Mouse (Mus musculus): ENCODE results near the gene Art3. TPM values are rescaled to one million over a fixed set of nuclear protein-coding genes. Genes with fewer than 3 reads are reported as not detected.

Art3 gene
- polyA plus RNA-seq, 1 experiment from 2014 or later: 2.6 TPM

GRCm38 (mm10) chr5:92387433-92387832 lies 55.8 kb downstream of the Art3 start:
- 0 out of 2 replicates have a peak, but pooled peaks cover 2% of the 10 kb centered on the region for H3K4me1 ChIP-seq (ENCODE audit: insufficient read depth, low read length)
- H3K4me3 ChIP-seq (ENCODE audit: low read length): no peak overlapping the region
- no peaks in the 10 kb centered on the region for H3K36me3 ChIP-seq (ENCODE audit: insufficient read depth, low read length)
- peaks cover 31% of the 10 kb centered on the region for H3K27me3 ChIP-seq (ENCODE audit: insufficient read depth, low read length)
- WGBS: 50% methylated on average over 11 of the region's 11 CpGs
- no peaks in the 10 kb centered on the region for H3K9me3 ChIP-seq (ENCODE audit: low read length)
- ATAC-seq (ENCODE audit: low FRiP score, low TSS enrichment): 0 out of 2 replicates have a peak, but pooled peaks have one; percentile 13
- H3K27ac ChIP-seq (ENCODE audit: low read length): no peak overlapping the region
- no peak overlapping the region for H3K9ac ChIP-seq (replicated peaks; ENCODE audit: low read length)
- no peak overlapping the region for H3K4me2 ChIP-seq (replicated peaks; ENCODE audit: low read depth, low read length)

- H3K27me3 ChIP-seq (ENCODE audit: insufficient read depth, low read length): peaks cover 47% of the 10 kb centered on the region
- WGBS: 81% methylated on average over 2 of the region's 2 CpGs
- H3K27ac ChIP-seq (ENCODE audit: low read length): no peak overlapping the region
- 0 out of 2 replicates have a peak, but pooled peaks cover 2% of the 10 kb centered on the region for H3K4me1 ChIP-seq (ENCODE audit: insufficient read depth, low read length)
- no peak overlapping the region for H3K9ac ChIP-seq (replicated peaks; ENCODE audit: low read length)
- no peaks in the 10 kb centered on the region for H3K9me3 ChIP-seq (ENCODE audit: low read length)
- no peak overlapping the region for H3K4me3 ChIP-seq (ENCODE audit: low read length)
- no peak overlapping the region for H3K4me2 ChIP-seq (replicated peaks; ENCODE audit: low read depth, low read length)
- no peaks in the 10 kb centered on the region for H3K36me3 ChIP-seq (ENCODE audit: insufficient read depth, low read length)
- no peak for ATAC-seq (ENCODE audit: low FRiP score, low TSS enrichment)
These were observed 58.4 kb downstream of the Art3 start for GRCm38 (mm10) chr5:92389977-92390376.

- ATAC-seq (ENCODE audit: low FRiP score, low TSS enrichment): no peak
- Histone ChIP-seq H3K4me1 (ENCODE audit: insufficient read depth, low read length) (0 out of 2 replicates have a peak, but pooled peaks cover 2% of the 10 kb centered on the region), H3K27ac (ENCODE audit: low read length) (no peak overlapping the region), H3K9me3 (ENCODE audit: low read length) (no peaks in the 10 kb centered on the region), H3K36me3 (ENCODE audit: insufficient read depth, low read length) (no peaks in the 10 kb centered on the region), H3K4me2 (replicated peaks; ENCODE audit: low read depth, low read length) (no peak overlapping the region), H3K27me3 (ENCODE audit: insufficient read depth, low read length) (peaks cover 47% of the 10 kb centered on the region), H3K4me3 (ENCODE audit: low read length) (no peak overlapping the region), H3K9ac (replicated peaks; ENCODE audit: low read length) (no peak overlapping the region)
- 72% methylated on average over 8 of the region's 8 CpGs for WGBS
These were observed 59.0 kb downstream of the Art3 start for GRCm38 (mm10) chr5:92390615-92391014.

- Histone ChIP-seq H3K27ac (ENCODE audit: low read length) (no peak overlapping the region), H3K9ac (replicated peaks; ENCODE audit: low read length) (peak overlapping the region; percentile 1; the same call in 1 of the 2 replicates), H3K4me1 (ENCODE audit: insufficient read depth, low read length) (no peaks in the 10 kb centered on the region), H3K9me3 (ENCODE audit: low read length) (no peaks in the 10 kb centered on the region), H3K27me3 (ENCODE audit: insufficient read depth, low read length) (peaks cover 47% of the 10 kb centered on the region), H3K4me2 (replicated peaks; ENCODE audit: low read depth, low read length) (peak overlapping the region; percentile 53), H3K4me3 (ENCODE audit: low read length) (peak overlapping the region; percentile 36), H3K36me3 (ENCODE audit: insufficient read depth, low read length) (no peaks in the 10 kb centered on the region)
- no peak for ATAC-seq (ENCODE audit: low FRiP score, low TSS enrichment)
- 44% methylated on average over 18 of the region's 18 CpGs for WGBS
These were observed 60.9 kb downstream of the Art3 start for GRCm38 (mm10) chr5:92392542-92392941.

- Histone ChIP-seq H3K9ac (replicated peaks; ENCODE audit: low read length) (no peak overlapping the region), H3K27me3 (ENCODE audit: insufficient read depth, low read length) (peaks cover 46% of the 10 kb centered on the region), H3K9me3 (ENCODE audit: low read length) (no peaks in the 10 kb centered on the region), H3K4me3 (ENCODE audit: low read length) (no peak overlapping the region), H3K4me1 (ENCODE audit: insufficient read depth, low read length) (no peaks in the 10 kb centered on the region), H3K36me3 (ENCODE audit: insufficient read depth, low read length) (no peaks in the 10 kb centered on the region), H3K4me2 (replicated peaks; ENCODE audit: low read depth, low read length) (no peak overlapping the region), H3K27ac (ENCODE audit: low read length) (no peak overlapping the region)
- 64% methylated on average over 10 of the region's 10 CpGs for WGBS
- no peak for ATAC-seq (ENCODE audit: low FRiP score, low TSS enrichment)
These were observed 62.2 kb downstream of the Art3 start for GRCm38 (mm10) chr5:92393863-92394262.

- Histone ChIP-seq H3K36me3 (ENCODE audit: insufficient read depth, low read length) (no peaks in the 10 kb centered on the region), H3K27me3 (ENCODE audit: insufficient read depth, low read length) (peaks cover 32% of the 10 kb centered on the region), H3K9ac (replicated peaks; ENCODE audit: low read length) (no peak overlapping the region), H3K4me2 (replicated peaks; ENCODE audit: low read depth, low read length) (no peak overlapping the region), H3K4me3 (ENCODE audit: low read length) (no peak overlapping the region), H3K9me3 (ENCODE audit: low read length) (no peaks in the 10 kb centered on the region), H3K4me1 (ENCODE audit: insufficient read depth, low read length) (no peaks in the 10 kb centered on the region), H3K27ac (ENCODE audit: low read length) (no peak overlapping the region)
- ATAC-seq (ENCODE audit: low FRiP score, low TSS enrichment): no peak
- WGBS: 98% methylated on average over 3 of the region's 3 CpGs
These were observed 64.1 kb downstream of the Art3 start for GRCm38 (mm10) chr5:92395764-92396163.

GRCm38 (mm10) chr5:92396476-92396875 lies 64.8 kb downstream of the Art3 start:
- H3K27ac ChIP-seq (ENCODE audit: low read length): no peak overlapping the region
- ATAC-seq (ENCODE audit: low FRiP score, low TSS enrichment): no peak; the same call in 1 of the 2 replicates
- no peak overlapping the region for H3K9ac ChIP-seq (replicated peaks; ENCODE audit: low read length)
- H3K9me3 ChIP-seq (ENCODE audit: low read length): no peaks in the 10 kb centered on the region
- H3K27me3 ChIP-seq (ENCODE audit: insufficient read depth, low read length): peaks cover 25% of the 10 kb centered on the region
- H3K4me2 ChIP-seq (replicated peaks; ENCODE audit: low read depth, low read length): no peak overlapping the region
- H3K36me3 ChIP-seq (ENCODE audit: insufficient read depth, low read length): no peaks in the 10 kb centered on the region
- no peak overlapping the region for H3K4me3 ChIP-seq (ENCODE audit: low read length)
- WGBS: 73% methylated on average over 6 of the region's 6 CpGs
- H3K4me1 ChIP-seq (ENCODE audit: insufficient read depth, low read length): no peaks in the 10 kb centered on the region

- WGBS: 19% methylated on average over 5 of the region's 5 CpGs
- H3K9me3 ChIP-seq (ENCODE audit: low read length): no peaks in the 10 kb centered on the region
- no peak overlapping the region for H3K4me2 ChIP-seq (replicated peaks; ENCODE audit: low read depth, low read length)
These were observed 66.5 kb downstream of the Art3 start for GRCm38 (mm10) chr5:92398153-92398552.

GRCm38 (mm10) chr5:92402816-92403215 lies 71.2 kb downstream of the Art3 start:
- H3K4me2 ChIP-seq (replicated peaks; ENCODE audit: low read depth, low read length): no peak overlapping the region
- H3K27ac ChIP-seq (ENCODE audit: low read length): no peak overlapping the region
- no peaks in the 10 kb centered on the region for H3K36me3 ChIP-seq (ENCODE audit: insufficient read depth, low read length)
- H3K9me3 ChIP-seq (ENCODE audit: low read length): no peaks in the 10 kb centered on the region
- 63% methylated on average over 9 of the region's 9 CpGs for WGBS
- H3K27me3 ChIP-seq (ENCODE audit: insufficient read depth, low read length): no peaks in the 10 kb centered on the region
- H3K9ac ChIP-seq (replicated peaks; ENCODE audit: low read length): no peak overlapping the region
- ATAC-seq (ENCODE audit: low FRiP score, low TSS enrichment): no peak
- no peaks in the 10 kb centered on the region for H3K4me1 ChIP-seq (ENCODE audit: insufficient read depth, low read length)
- H3K4me3 ChIP-seq (ENCODE audit: low read length): no peak overlapping the region

More at GRCm38 (mm10) chr5:92398153-92398552, 66.5 kb downstream of the Art3 start:
- Histone ChIP-seq H3K36me3 (ENCODE audit: insufficient read depth, low read length) (no peaks in the 10 kb centered on the region), H3K9ac (replicated peaks; ENCODE audit: low read length) (no peak overlapping the region), H3K4me3 (ENCODE audit: low read length) (no peak overlapping the region), H3K27ac (ENCODE audit: low read length) (no peak overlapping the region), H3K4me1 (ENCODE audit: insufficient read depth, low read length) (no peaks in the 10 kb centered on the region), H3K27me3 (ENCODE audit: insufficient read depth, low read length) (peaks cover 11% of the 10 kb centered on the region)
- peak; percentile 90 for ATAC-seq (ENCODE audit: low FRiP score, low TSS enrichment)

- no peaks in the 10 kb centered on the region for H3K36me3 ChIP-seq (ENCODE audit: insufficient read depth, low read length)
- no peak overlapping the region for H3K27ac ChIP-seq (ENCODE audit: low read length)
- H3K9me3 ChIP-seq (ENCODE audit: low read length): no peaks in the 10 kb centered on the region
- no peaks in the 10 kb centered on the region for H3K27me3 ChIP-seq (ENCODE audit: insufficient read depth, low read length)
- no peaks in the 10 kb centered on the region for H3K4me1 ChIP-seq (ENCODE audit: insufficient read depth, low read length)
- H3K4me2 ChIP-seq (replicated peaks; ENCODE audit: low read depth, low read length): no peak overlapping the region
- no peak for ATAC-seq (ENCODE audit: low FRiP score, low TSS enrichment)
- no peak overlapping the region for H3K4me3 ChIP-seq (ENCODE audit: low read length)
- H3K9ac ChIP-seq (replicated peaks; ENCODE audit: low read length): no peak overlapping the region
- WGBS: 44% methylated on average over 10 of the region's 10 CpGs
These were observed 72.2 kb downstream of the Art3 start for GRCm38 (mm10) chr5:92403562-92404399.

Measured in kidney, embryonic 16.5 days (tissue).